Mouse (Mus musculus) adipocyte (in vitro differentiated cells): ENCODE measurements around the gene Ccnd1.

Experiments used
- DNase-seq: peaks from one replicate; pipeline ENCODE4 v3.0.0-alpha.2; 2016; ENCODE audit warnings: low spot score

The Ccnd1 gene

GRCm38 (mm10) chr7:144938661-144939343 lies 923 bp downstream of the Ccnd1 start:
- no peak for DNase-seq

GRCm38 (mm10) chr7:144937899-144938517 lies 1.7 kb downstream of the Ccnd1 start:
- DNase-seq = no peak

- peak; percentile 77 for DNase-seq
Observed at GRCm38 (mm10) chr7:144937490-144937889, 2.2 kb downstream of the Ccnd1 start.

- DNase-seq = no peak
Observed at GRCm38 (mm10) chr7:144936311-144936880, 3.3 kb downstream of the Ccnd1 start.

- peak; percentile 27 for DNase-seq
Observed at GRCm38 (mm10) chr7:144935563-144935962, 4.2 kb downstream of the Ccnd1 start.

- DNase-seq = no peak
Observed at GRCm38 (mm10) chr7:144934901-144935300, 4.8 kb downstream of the Ccnd1 start.

GRCm38 (mm10) chr7:144933796-144934195 lies 5.9 kb downstream of the Ccnd1 start:
- no peak for DNase-seq

GRCm38 (mm10) chr7:144933336-144933735 lies 6.4 kb downstream of the Ccnd1 start:
- DNase-seq = no peak

GRCm38 (mm10) chr7:144932389-144932937 lies 7.3 kb downstream of the Ccnd1 start:
- no peak for DNase-seq

GRCm38 (mm10) chr7:144931778-144932177 lies 7.9 kb downstream of the Ccnd1 start:
- DNase-seq = no peak

GRCm38 (mm10) chr7:144929931-144930330 lies 9.8 kb downstream of the Ccnd1 start:
- no peak for DNase-seq

- DNase-seq = no peak
Observed at GRCm38 (mm10) chr7:144929506-144929905, 10.2 kb downstream of the Ccnd1 start.

- DNase-seq = no peak
Observed at GRCm38 (mm10) chr7:144928889-144929210, 10.9 kb downstream of the Ccnd1 start.

- no peak for DNase-seq
Observed at GRCm38 (mm10) chr7:144928009-144928888, 11.5 kb downstream of the Ccnd1 start.

- peak; percentile 25 for DNase-seq
Observed at GRCm38 (mm10) chr7:144927591-144927990, 12.1 kb downstream of the Ccnd1 start.

- DNase-seq = no peak
Observed at GRCm38 (mm10) chr7:144918823-144919222, 20.9 kb downstream of the Ccnd1 start.

- DNase-seq = peak; percentile 92
Observed at GRCm38 (mm10) chr7:144914948-144915750, 24.6 kb downstream of the Ccnd1 start, which contains the start of gene LTO1. LTO1 (plus strand) TSS chr7:144915100.

- DNase-seq = no peak
Observed at GRCm38 (mm10) chr7:144914296-144914947, 25.3 kb downstream of the Ccnd1 start.

GRCm38 (mm10) chr7:144912897-144913296 lies 26.8 kb downstream of the Ccnd1 start:
- DNase-seq = no peak

- no peak for DNase-seq
Observed at GRCm38 (mm10) chr7:144911121-144911520, 28.6 kb downstream of the Ccnd1 start.

- no peak for DNase-seq
Observed at GRCm38 (mm10) chr7:144908705-144909104, 31.0 kb downstream of the Ccnd1 start.
